25 mouse cellular contexts compared by ENCODE assay signal in the genomic region with DNA sequence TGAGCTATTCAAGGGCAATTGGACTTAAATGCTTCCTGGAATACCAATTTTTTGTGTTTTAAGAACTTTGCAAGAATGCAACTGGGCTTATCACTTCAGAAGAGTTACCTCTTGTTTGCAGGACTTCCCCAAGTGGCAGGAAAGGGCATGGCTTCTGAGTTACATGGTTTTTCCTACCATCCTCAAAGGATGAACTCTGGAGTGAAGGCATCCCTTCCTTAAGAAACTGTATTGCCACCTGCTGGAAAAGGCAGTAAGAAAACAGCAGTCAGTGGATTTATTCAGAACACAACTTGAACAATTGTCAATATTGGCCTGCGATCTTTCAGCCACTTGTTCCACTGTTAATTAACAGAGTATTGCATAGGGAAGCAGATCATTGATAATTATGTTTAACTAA.
DNase-seq lines count a peak whose midpoint lies in the region; ATAC-seq and TF ChIP-seq lines count a peak whose summit lies in the region.
"Had no signal": no experiment of that assay in that cellular context is flagged by ENCODE, and none has a peak within 500 bp of the region (broad histone marks: within the 10 kb centered on the region; RNA-seq: fewer than 3 reads in every experiment).

No protein-coding gene starts in this region.

- TF ChIP-seq CTCF in liver, postnatal 0 days (IDR thresholded peaks at IDR 0.05; ENCODE audit: low read depth): peak; percentile 18; the same call in 1 of the 2 replicates

- H3K4me1 ChIP-seq in hindbrain, embryonic 11.5 days (replicated peaks; ENCODE audit: control insufficient read depth, insufficient read depth, low read length): no peaks in the 10 kb centered on the region
- no peaks in the 10 kb centered on the region for H3K4me1 ChIP-seq in hindbrain, embryonic 10.5 days (replicated peaks)
- no peaks in the 10 kb centered on the region for H3K4me1 ChIP-seq in liver, postnatal 0 days (ENCODE audit: insufficient read depth)
- no peaks in the 10 kb centered on the region for H3K4me1 ChIP-seq in liver, embryonic 12.5 days
- H3K4me1 ChIP-seq: embryonic facial prominence, embryonic 10.5 days; forebrain, embryonic 15.5 days; heart, embryonic 12.5 days; hindbrain, embryonic 13.5 days; lung, embryonic 15.5 days had no signal

- no peak for ATAC-seq in hindbrain, embryonic 11.5 days (ENCODE audit: low FRiP score)
- ATAC-seq in liver, postnatal 0 days: no peak
- ATAC-seq in liver, embryonic 12.5 days: no peak
- ATAC-seq: forebrain, embryonic 15.5 days; inflammation-experienced regulatory T-cells, adult 6 months had no signal

- WGBS in hindbrain, embryonic 11.5 days: 87% methylated on average over 1 of the region's 1 CpGs
- WGBS in hindbrain, embryonic 10.5 days: 91% methylated on average over 1 of the region's 1 CpGs
- 79% methylated on average over 1 of the region's 1 CpGs for WGBS in liver, postnatal 0 days (ENCODE audit: insufficient replicate concordance)
- 81% methylated on average over 1 of the region's 1 CpGs for WGBS in liver, embryonic 12.5 days (ENCODE audit: insufficient replicate concordance)

- peak; percentile 0 for DNase-seq in hindbrain, embryonic 11.5 days (ENCODE audit: low spot score)
- DNase-seq in hindbrain, embryonic 10.5 days (ENCODE audit: low spot score): no peak
- no peak for DNase-seq in liver, postnatal 0 days
- peak; percentile 3 for DNase-seq in R1 (ENCODE audit: low read depth, low spot score)
- DNase-seq in Muller cell, postnatal 12 days (ENCODE audit: inconsistent ontology term): no peak
- no peak for DNase-seq in thymus, postnatal 4 days
- DNase-seq: adrenal gland, postnatal 25 days; B cell, adult 2 months; cerebellum, adult 18-20 months; cerebellum, postnatal 14 days; gastrocnemius, postnatal 14 days; heart, adult 18-20 months; heart, postnatal 10 days; kidney, postnatal 25 days; lung, postnatal 36 days; thymus, adult 2 months had no signal

- H3K9me3 ChIP-seq in hindbrain, embryonic 11.5 days (ENCODE audit: control insufficient read depth, low read length): no peaks in the 10 kb centered on the region
- no peaks in the 10 kb centered on the region for H3K9me3 ChIP-seq in hindbrain, embryonic 10.5 days
- no peaks in the 10 kb centered on the region for H3K9me3 ChIP-seq in liver, postnatal 0 days (ENCODE audit: low read length)
- H3K9me3 ChIP-seq in liver, embryonic 12.5 days (replicated peaks): no peaks in the 10 kb centered on the region
- H3K9me3 ChIP-seq: embryonic facial prominence, embryonic 10.5 days; forebrain, embryonic 15.5 days; heart, embryonic 12.5 days; hindbrain, embryonic 13.5 days; lung, embryonic 15.5 days had no signal

- H3K27me3 ChIP-seq in hindbrain, embryonic 11.5 days (ENCODE audit: control insufficient read depth, insufficient read depth, low read length): no peaks in the 10 kb centered on the region
- no peaks in the 10 kb centered on the region for H3K27me3 ChIP-seq in hindbrain, embryonic 10.5 days (ENCODE audit: insufficient read depth, poor library complexity, severe bottlenecking)
- no peaks in the 10 kb centered on the region for H3K27me3 ChIP-seq in liver, postnatal 0 days (ENCODE audit: insufficient read depth, low read length)
- no peaks in the 10 kb centered on the region for H3K27me3 ChIP-seq in liver, embryonic 12.5 days (replicated peaks)
- H3K27me3 ChIP-seq: CH12.LX; forebrain, embryonic 15.5 days; heart, embryonic 12.5 days; hindbrain, embryonic 13.5 days; lung, embryonic 15.5 days had no signal

- H3K27ac ChIP-seq in hindbrain, embryonic 11.5 days (ENCODE audit: low read depth, low read length): no peak overlapping the region
- H3K27ac ChIP-seq in hindbrain, embryonic 10.5 days: no peak overlapping the region
- H3K27ac ChIP-seq in liver, postnatal 0 days (ENCODE audit: low read depth): no peak overlapping the region
- no peak overlapping the region for H3K27ac ChIP-seq in liver, embryonic 12.5 days
- H3K27ac ChIP-seq: embryonic facial prominence, embryonic 10.5 days; forebrain, embryonic 15.5 days; hindbrain, embryonic 13.5 days; liver, embryonic 14.5 days; lung, embryonic 15.5 days had no signal

- no peak overlapping the region for H3K4me2 ChIP-seq in hindbrain, embryonic 11.5 days (replicated peaks; ENCODE audit: low read depth, low read length)
- H3K4me2 ChIP-seq in liver, postnatal 0 days (ENCODE audit: low read depth, low read length): no peak overlapping the region
- H3K4me2 ChIP-seq in liver, embryonic 12.5 days: no peak overlapping the region
- H3K4me2 ChIP-seq: forebrain, embryonic 15.5 days; heart, embryonic 12.5 days; hindbrain, embryonic 13.5 days; lung, embryonic 15.5 days had no signal

- no peak overlapping the region for H3K9ac ChIP-seq in hindbrain, embryonic 11.5 days (ENCODE audit: low read depth, low read length)
- H3K9ac ChIP-seq in liver, postnatal 0 days (replicated peaks): no peak overlapping the region
- H3K9ac ChIP-seq in liver, embryonic 12.5 days: no peak overlapping the region
- H3K9ac ChIP-seq: forebrain, embryonic 15.5 days; heart, embryonic 12.5 days; hindbrain, embryonic 13.5 days; liver, embryonic 14.5 days; lung, embryonic 15.5 days had no signal

- no peak for TF ChIP-seq EP300 in liver, postnatal 0 days (IDR thresholded peaks at IDR 0.05; ENCODE audit: low read depth)

- H3K36me3 ChIP-seq in hindbrain, embryonic 11.5 days (ENCODE audit: control insufficient read depth, insufficient read depth, low read length): no peaks in the 10 kb centered on the region
- H3K36me3 ChIP-seq in hindbrain, embryonic 10.5 days: no peaks in the 10 kb centered on the region
- H3K36me3 ChIP-seq in liver, postnatal 0 days (replicated peaks; ENCODE audit: insufficient read depth, low read length): no peaks in the 10 kb centered on the region
- no peaks in the 10 kb centered on the region for H3K36me3 ChIP-seq in liver, embryonic 12.5 days
- H3K36me3 ChIP-seq: embryonic facial prominence, embryonic 10.5 days; forebrain, embryonic 15.5 days; heart, embryonic 12.5 days; hindbrain, embryonic 13.5 days; lung, embryonic 15.5 days had no signal

- no peak overlapping the region for H3K4me3 ChIP-seq in hindbrain, embryonic 11.5 days (ENCODE audit: low read depth, low read length)
- H3K4me3 ChIP-seq in hindbrain, embryonic 10.5 days: no peak overlapping the region
- H3K4me3 ChIP-seq in liver, postnatal 0 days (ENCODE audit: low read depth, low read length): no peak overlapping the region
- no peak overlapping the region for H3K4me3 ChIP-seq in liver, embryonic 12.5 days
- H3K4me3 ChIP-seq: embryonic facial prominence, embryonic 10.5 days; forebrain, embryonic 15.5 days; heart, embryonic 12.5 days; hindbrain, embryonic 13.5 days; lung, embryonic 15.5 days had no signal

Comparison
In these comparisons a context has a peak if more than half of its experiments do, and no peak if none do; other contexts are left out.
1. DNase-seq: peak in hindbrain, embryonic 11.5 days (single experiment) and R1 (single experiment); none in hindbrain, embryonic 10.5 days (single experiment), liver, postnatal 0 days (single experiment), Muller cell, postnatal 12 days (single experiment) and thymus, postnatal 4 days (single experiment).